Mouse (Mus musculus): Measurements from ENCODE around the gene Pkp4.

Gene Pkp4

GRCm38 (mm10) chr2:59331093-59331492 is 170.4 kb downstream of the Pkp4 start:
- no peak for DNase-seq (ENCODE audit: extremely low read depth, insufficient read length, low spot score)

GRCm38 (mm10) chr2:59332523-59332922 is 171.9 kb downstream of the Pkp4 start:
- DNase-seq (ENCODE audit: extremely low read depth, insufficient read length, low spot score) = no peak

GRCm38 (mm10) chr2:59338501-59338900 is 177.9 kb downstream of the Pkp4 start:
- no peak for DNase-seq (ENCODE audit: extremely low read depth, insufficient read length, low spot score)

- no peak for DNase-seq (ENCODE audit: extremely low read depth, insufficient read length, low spot score)
Observed at GRCm38 (mm10) chr2:59338926-59339325, 178.3 kb downstream of the Pkp4 start.

GRCm38 (mm10) chr2:59339776-59340539 is 179.3 kb downstream of the Pkp4 start:
- no peak for DNase-seq (ENCODE audit: extremely low read depth, insufficient read length, low spot score)

GRCm38 (mm10) chr2:59340878-59341277 is 180.2 kb downstream of the Pkp4 start:
- DNase-seq (ENCODE audit: extremely low read depth, insufficient read length, low spot score) = no peak

- no peak for DNase-seq (ENCODE audit: extremely low read depth, insufficient read length, low spot score)
Observed at GRCm38 (mm10) chr2:59342591-59343210, 182.1 kb downstream of the Pkp4 start.

- DNase-seq (ENCODE audit: extremely low read depth, insufficient read length, low spot score) = no peak
Observed at GRCm38 (mm10) chr2:59343834-59344233, 183.2 kb downstream of the Pkp4 start.

- no peak for DNase-seq (ENCODE audit: extremely low read depth, insufficient read length, low spot score)
Observed at GRCm38 (mm10) chr2:59344699-59345098, 184.0 kb downstream of the Pkp4 start.

GRCm38 (mm10) chr2:59345141-59345839 is 184.6 kb downstream of the Pkp4 start:
- no peak for DNase-seq (ENCODE audit: extremely low read depth, insufficient read length, low spot score)

GRCm38 (mm10) chr2:59346443-59346842 is 185.8 kb downstream of the Pkp4 start:
- DNase-seq (ENCODE audit: extremely low read depth, insufficient read length, low spot score) = no peak

GRCm38 (mm10) chr2:59348585-59348984 is 187.9 kb downstream of the Pkp4 start:
- DNase-seq (ENCODE audit: extremely low read depth, insufficient read length, low spot score) = no peak

- no peak for DNase-seq (ENCODE audit: extremely low read depth, insufficient read length, low spot score)
Observed at GRCm38 (mm10) chr2:59350094-59350493, 189.4 kb downstream of the Pkp4 start.

- DNase-seq (ENCODE audit: extremely low read depth, insufficient read length, low spot score) = no peak
Observed at GRCm38 (mm10) chr2:59351303-59352099, 190.9 kb downstream of the Pkp4 start.

GRCm38 (mm10) chr2:59353821-59354220 is 193.2 kb downstream of the Pkp4 start:
- DNase-seq (ENCODE audit: extremely low read depth, insufficient read length, low spot score) = no peak

GRCm38 (mm10) chr2:59355531-59356289 is 195.1 kb downstream of the Pkp4 start:
- DNase-seq (ENCODE audit: extremely low read depth, insufficient read length, low spot score) = no peak

- DNase-seq (ENCODE audit: extremely low read depth, insufficient read length, low spot score) = no peak
Observed at GRCm38 (mm10) chr2:59359760-59360342, 199.2 kb downstream of the Pkp4 start.

- DNase-seq (ENCODE audit: extremely low read depth, insufficient read length, low spot score) = no peak
Observed at GRCm38 (mm10) chr2:59361350-59361780, 200.7 kb downstream of the Pkp4 start.

- DNase-seq (ENCODE audit: extremely low read depth, insufficient read length, low spot score) = peak; percentile 38
Observed at GRCm38 (mm10) chr2:59364156-59364842, 203.6 kb downstream of the Pkp4 start.
